Mouse (Mus musculus) intestine, embryonic 14.5 days (tissue): ENCODE measurements around the gene Fgf9. TPM values are rescaled to one million over a fixed set of nuclear protein-coding genes. Genes with fewer than 3 reads are reported as not detected.

ENCODE experiments used
- ATAC-seq: fragments of 200-750 bp; cut with Nextera tagmentation; replicated peaks from 2 replicates; pipeline ENCODE4 v1.8.0; 2017; ENCODE audit warnings: low read depth, moderate number of reproducible peaks, moderate TSS enrichment, moderate library complexity; ENCODE audit not compliant: low FRiP score, low TSS enrichment
- DNase-seq: peaks from one replicate; pipeline ENCODE4 v3.0.0-alpha.2; 2018; ENCODE audit warnings: low spot score
- H3K27ac ChIP-seq: fragments of 300-500 bp; sonication (generic); 2 replicates; pipeline ENCODE4 v1.5.1; 2014; ENCODE audit warnings: low read depth, mild to moderate bottlenecking, control low read depth
- H3K27me3 ChIP-seq: fragments of 300-500 bp; sonication (generic); replicated peaks from 2 replicates; pipeline ENCODE4 v1.6.1; 2014; ENCODE audit warnings: low read length, control low read depth; ENCODE audit not compliant: control insufficient read depth, insufficient read depth
- H3K36me3 ChIP-seq: fragments of 300-500 bp; sonication (generic); 2 replicates; pipeline ENCODE4 v1.6.1; 2014; ENCODE audit warnings: low read length, control low read depth; ENCODE audit not compliant: control insufficient read depth, insufficient read depth
- H3K4me1 ChIP-seq: fragments of 300-500 bp; sonication (generic); replicated peaks from 2 replicates; pipeline ENCODE4 v1.6.1; 2014; ENCODE audit warnings: low read length, control low read depth, mixed read lengths; ENCODE audit not compliant: control insufficient read depth, insufficient read depth
- H3K4me2 ChIP-seq: fragments of 300-500 bp; sonication (generic); 2 replicates; pipeline ENCODE4 v1.6.1; 2014; ENCODE audit warnings: low read length
- H3K4me3 ChIP-seq: fragments of 300-500 bp; sonication (generic); 2 replicates; pipeline ENCODE4 v1.5.1; 2014; ENCODE audit warnings: low read depth, low read length, control low read depth, mixed read lengths
- H3K9ac ChIP-seq: fragments of 300-500 bp; sonication (generic); 2 replicates; pipeline ENCODE4 v1.6.1; 2014; ENCODE audit warnings: mild to moderate bottlenecking, low read length
- H3K9me3 ChIP-seq: fragments of 300-500 bp; sonication (generic); 2 replicates; pipeline ENCODE4 v1.6.1; 2016; ENCODE audit warnings: low read length, control low read depth; ENCODE audit not compliant: control insufficient read depth
- WGBS: fragments of 180-500 bp; shearing (Covaris S2); extraction: QIAGEN DNeasy Blood & Tissue Kit; methylation state at CpG from one replicate; pipeline ENCODE4 v1.1.7; 2014; 5-methylcytosine and 5-hydroxymethylcytosine counted together
- polyA plus RNA-seq: library from polyadenylated mRNA; unstranded; fragments of >200 nt; fragmentation: Nextera tagmentation; extraction: Ambion mirVana; gene quantifications from 2 replicates; pipeline ENCODE4 v1.2.1, GENCODE M21; 2014

Gene Fgf9
- polyA plus RNA-seq, 1 experiment from 2014 or later = 21.1 TPM

DNA sequence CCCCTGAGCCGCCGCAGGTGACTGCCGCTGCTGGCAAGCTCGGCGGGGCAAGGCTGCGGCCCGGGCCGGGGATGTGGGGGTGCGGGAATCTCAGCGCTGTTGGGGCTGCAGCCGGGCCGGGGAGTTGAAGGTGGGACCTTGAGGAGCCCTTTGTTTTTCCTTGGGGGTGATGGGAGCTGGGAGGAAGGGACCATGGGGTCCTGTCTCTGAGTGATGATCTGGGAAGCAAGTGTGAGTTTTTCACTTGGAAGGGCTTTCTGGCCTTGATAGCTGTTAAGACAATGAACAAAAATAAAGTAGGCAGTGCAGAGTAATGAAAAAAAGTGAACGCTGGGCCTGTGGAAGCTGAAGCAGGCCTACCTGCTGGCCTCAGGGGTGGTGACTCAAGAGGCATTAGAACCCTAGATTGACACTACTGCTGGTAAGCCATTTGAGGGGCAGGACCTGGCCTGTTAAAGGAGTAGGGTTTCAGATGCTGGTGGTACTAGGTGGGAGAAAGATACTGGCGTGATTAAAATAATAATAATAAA lies 6.4 kb downstream of the Fgf9 start:
- H3K9me3 ChIP-seq = no peaks in the 10 kb centered on the region
- peaks cover 10% of the 10 kb centered on the region for H3K4me1 ChIP-seq
- H3K27me3 ChIP-seq = peaks cover 72% of the 10 kb centered on the region
- H3K4me2 ChIP-seq = peak overlapping the region; percentile 77
- H3K36me3 ChIP-seq = no peaks in the 10 kb centered on the region
- no peak for ATAC-seq
- H3K27ac ChIP-seq = no peak overlapping the region; the same call in 1 of the 2 replicates
- DNase-seq = no peak
- H3K4me3 ChIP-seq = peak overlapping the region; percentile 56
- peak overlapping the region; percentile 55 for H3K9ac ChIP-seq
- WGBS = 10% methylated on average over 14 of the region's 14 CpGs

- ATAC-seq (no peak), DNase-seq (peak; percentile 12)
- Histone ChIP-seq H3K36me3 (no peaks in the 10 kb centered on the region), H3K4me1 (peaks cover 9% of the 10 kb centered on the region), H3K9ac (no peak overlapping the region), H3K27me3 (peaks cover 45% of the 10 kb centered on the region), H3K4me2 (no peak overlapping the region), H3K27ac (no peak overlapping the region), H3K9me3 (no peaks in the 10 kb centered on the region; the same call in 1 of the 2 replicates), H3K4me3 (no peak overlapping the region)
- 72% methylated on average over 2 of the region's 2 CpGs for WGBS
Measured at GRCm38 (mm10) chr14:58079471-58079870, 9.1 kb downstream of the Fgf9 start.

DNA sequence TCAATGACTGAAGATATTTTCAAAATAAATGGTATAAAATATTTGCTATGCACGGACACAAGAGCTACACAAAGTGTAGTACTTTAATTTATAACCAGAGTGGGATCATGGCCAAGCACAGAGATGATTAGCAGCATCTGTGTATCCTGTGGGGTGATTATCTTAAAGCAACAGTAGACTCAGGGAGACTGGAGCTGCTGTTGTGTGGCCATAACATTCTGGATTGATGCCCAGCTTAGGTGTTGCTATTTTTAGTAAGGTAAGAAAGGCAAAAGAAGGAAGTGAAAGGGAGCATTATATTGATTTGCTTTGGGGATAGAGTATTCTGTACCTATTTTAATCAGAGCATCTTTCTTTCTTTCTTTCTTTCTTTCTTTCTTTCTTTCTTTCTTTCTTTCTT lies 11.6 kb downstream of the Fgf9 start:
- H3K4me3 ChIP-seq = no peak overlapping the region
- H3K4me2 ChIP-seq = no peak overlapping the region
- no peak overlapping the region for H3K27ac ChIP-seq
- H3K9ac ChIP-seq = no peak overlapping the region
- DNase-seq (peak; percentile 23), ATAC-seq (no peak)
- 17% methylated on average over 1 of the region's 1 CpGs for WGBS
- no peaks in the 10 kb centered on the region; the same call in 1 of the 2 replicates for H3K9me3 ChIP-seq
- peaks cover 22% of the 10 kb centered on the region for H3K27me3 ChIP-seq
- no peaks in the 10 kb centered on the region for H3K36me3 ChIP-seq
- H3K4me1 ChIP-seq = peaks cover 4% of the 10 kb centered on the region; the same call in 1 of the 2 replicates

DNA sequence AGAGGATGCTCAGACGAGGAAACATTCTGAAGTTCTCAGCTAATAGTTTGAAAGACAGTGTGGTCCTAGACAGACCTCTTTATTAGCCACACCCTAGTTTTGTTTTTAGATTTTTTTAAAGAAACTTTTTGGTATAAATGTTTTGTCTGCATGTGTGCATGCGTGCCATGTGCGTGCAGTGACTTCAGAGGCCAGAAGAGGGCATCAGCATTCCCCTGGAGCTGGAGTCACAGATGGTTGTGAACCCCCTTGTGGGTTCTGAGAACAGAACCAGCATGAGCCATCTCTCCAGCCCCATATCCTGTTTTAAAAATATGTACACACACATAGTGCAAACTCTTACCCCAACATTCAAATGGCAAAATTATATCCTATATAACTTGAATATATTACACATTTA lies 13.9 kb downstream of the Fgf9 start:
- DNase-seq (peak; percentile 15), ATAC-seq (no peak)
- Histone ChIP-seq H3K4me2 (no peak overlapping the region), H3K4me3 (no peak overlapping the region), H3K27me3 (no peaks in the 10 kb centered on the region; the same call in 1 of the 2 replicates), H3K27ac (no peak overlapping the region), H3K36me3 (no peaks in the 10 kb centered on the region), H3K9me3 (no peaks in the 10 kb centered on the region; the same call in 1 of the 2 replicates), H3K4me1 (peaks cover 4% of the 10 kb centered on the region; the same call in 1 of the 2 replicates), H3K9ac (no peak overlapping the region)
- 93% methylated on average over 3 of the region's 3 CpGs for WGBS

DNA sequence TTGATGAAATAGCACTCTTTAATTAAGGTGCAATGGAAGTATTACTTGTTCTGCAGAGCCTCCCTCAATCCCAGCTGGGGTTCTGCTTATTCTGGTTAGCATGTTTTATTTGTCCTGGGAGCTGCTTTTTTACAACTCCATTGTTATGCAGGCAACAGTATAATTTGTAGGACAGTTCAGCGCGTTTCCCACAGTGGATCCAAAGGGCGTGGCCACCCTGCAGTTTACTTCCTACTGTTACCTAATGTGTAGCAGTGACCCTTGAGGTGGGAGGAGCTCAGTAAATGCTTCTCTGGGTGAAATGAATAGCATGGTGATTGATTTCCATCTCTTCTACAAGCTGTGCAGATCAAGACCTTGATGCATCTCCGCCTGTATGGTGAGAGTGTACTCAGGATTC lies 17.0 kb downstream of the Fgf9 start:
- Histone ChIP-seq H3K4me3 (no peak overlapping the region), H3K9me3 (no peaks in the 10 kb centered on the region; the same call in 1 of the 2 replicates), H3K36me3 (no peaks in the 10 kb centered on the region), H3K27me3 (no peaks in the 10 kb centered on the region), H3K4me2 (no peak overlapping the region), H3K9ac (no peak overlapping the region), H3K4me1 (peaks cover 4% of the 10 kb centered on the region; the same call in 1 of the 2 replicates), H3K27ac (no peak overlapping the region)
- 48% methylated on average over 4 of the region's 4 CpGs for WGBS
- ATAC-seq = no peak
- peak; percentile 49 for DNase-seq

DNA sequence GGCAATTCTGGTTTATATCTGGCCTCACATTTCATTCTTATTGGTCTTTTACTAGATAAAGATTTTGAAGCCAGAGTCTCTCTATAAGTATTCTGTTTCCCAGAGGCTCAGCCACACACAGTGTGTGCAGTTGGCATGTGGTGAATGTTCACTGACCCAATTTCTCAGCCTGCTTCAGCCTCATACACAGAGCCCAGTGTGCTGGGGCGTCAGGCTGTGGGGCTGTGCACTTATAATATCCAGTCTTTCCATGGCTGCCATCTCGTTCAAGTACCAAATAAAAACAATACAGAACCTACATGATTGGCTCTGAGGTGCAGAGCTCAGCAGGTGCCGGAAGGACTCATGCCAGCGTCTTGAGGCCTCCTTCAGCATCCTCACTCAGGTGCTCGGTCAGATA lies 19.1 kb downstream of the Fgf9 start:
- peak; percentile 40 for DNase-seq
- no peaks in the 10 kb centered on the region for H3K36me3 ChIP-seq
- no peaks in the 10 kb centered on the region for H3K27me3 ChIP-seq
- H3K9ac ChIP-seq = no peak overlapping the region
- H3K27ac ChIP-seq = no peak overlapping the region
- H3K4me3 ChIP-seq = no peak overlapping the region
- H3K4me1 ChIP-seq = no peaks in the 10 kb centered on the region
- 87% methylated on average over 5 of the region's 5 CpGs for WGBS
- no peaks in the 10 kb centered on the region for H3K9me3 ChIP-seq
- H3K4me2 ChIP-seq = no peak overlapping the region
- no peak for ATAC-seq

GRCm38 (mm10) chr14:58091321-58091720 lies 21.0 kb downstream of the Fgf9 start:
- peak; percentile 46 for DNase-seq
- no peak overlapping the region for H3K9ac ChIP-seq
- no peak overlapping the region for H3K4me3 ChIP-seq
- H3K4me2 ChIP-seq = no peak overlapping the region
- no peaks in the 10 kb centered on the region for H3K9me3 ChIP-seq
- H3K27ac ChIP-seq = no peak overlapping the region
- H3K27me3 ChIP-seq = no peaks in the 10 kb centered on the region
- no peaks in the 10 kb centered on the region for H3K36me3 ChIP-seq
- H3K4me1 ChIP-seq = no peaks in the 10 kb centered on the region
- 75% methylated on average over 10 of the region's 10 CpGs for WGBS
- ATAC-seq = no peak

- Histone ChIP-seq H3K4me2 (no peak overlapping the region), H3K27me3 (no peaks in the 10 kb centered on the region), H3K27ac (no peak overlapping the region), H3K9ac (no peak overlapping the region), H3K4me3 (no peak overlapping the region), H3K36me3 (no peaks in the 10 kb centered on the region), H3K4me1 (no peaks in the 10 kb centered on the region), H3K9me3 (no peaks in the 10 kb centered on the region)
- DNase-seq (no peak), ATAC-seq (no peak)
- WGBS = 82% methylated on average over 8 of the region's 8 CpGs
Measured at GRCm38 (mm10) chr14:58099599-58099998, 29.3 kb downstream of the Fgf9 start.

DNA sequence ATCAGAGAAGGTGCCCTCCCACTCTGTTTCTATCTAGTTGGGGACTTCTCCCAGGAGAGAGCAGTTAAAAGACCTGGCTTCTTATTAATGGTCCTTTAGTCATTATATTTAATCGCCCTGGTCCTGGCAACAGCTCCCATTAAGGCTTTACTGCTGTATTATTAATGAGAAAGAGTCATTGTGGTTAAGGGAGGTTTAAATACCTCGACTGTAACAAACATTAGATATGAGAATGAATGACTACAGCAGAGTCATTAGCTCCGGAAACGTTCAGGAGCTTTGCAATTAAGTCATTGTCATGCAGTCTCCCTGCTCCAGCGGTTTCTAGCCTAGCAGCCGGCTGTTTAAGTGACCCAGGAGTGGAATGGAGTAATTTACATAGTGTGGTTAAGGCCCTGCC lies 31.0 kb downstream of the Fgf9 start:
- no peak for DNase-seq
- Histone ChIP-seq H3K36me3 (no peaks in the 10 kb centered on the region), H3K4me2 (no peak overlapping the region), H3K9ac (no peak overlapping the region), H3K9me3 (no peaks in the 10 kb centered on the region), H3K4me3 (no peak overlapping the region), H3K27me3 (no peaks in the 10 kb centered on the region), H3K4me1 (no peaks in the 10 kb centered on the region), H3K27ac (no peak overlapping the region)
- 31% methylated on average over 6 of the region's 6 CpGs for WGBS
- ATAC-seq = no peak
